Mouse (Mus musculus): Measurements from ENCODE around the gene Ppp1r9a.

- TF ChIP-seq POLR2A (IDR thresholded peaks at IDR 0.05; ENCODE audit: insufficient read depth, low read depth, low read length) = no peak
- TF ChIP-seq CTCF (IDR thresholded peaks at IDR 0.05) = no peak
Measured at GRCm38 (mm10) chr6:4855236-4855635, 47.5 kb upstream of the Ppp1r9a start.
